Mouse (Mus musculus) neural tube, embryonic 15.5 days (tissue): ENCODE results near the gene Adamts9. TPM values are rescaled to one million over a fixed set of nuclear protein-coding genes. Genes with fewer than 3 reads are reported as not detected.
A peak's percentile ranks its signal among the peaks of the same experiment; 100 is the strongest.

Source experiments
- ATAC-seq: fragments of 200-750 bp; cut with Nextera tagmentation; 2 replicates; pipeline ENCODE4 v1.8.0; 2017; ENCODE audit warnings: mild to moderate bottlenecking, moderate TSS enrichment, moderate library complexity; ENCODE audit not compliant: low FRiP score
- H3K27ac ChIP-seq: fragments of 300-500 bp; sonication (generic); replicated peaks from 2 replicates; pipeline ENCODE4 v1.5.1; 2015; ENCODE audit warnings: mild to moderate bottlenecking, inconsistent platforms
- H3K27me3 ChIP-seq: fragments of 300-500 bp; sonication (generic); replicated peaks from 2 replicates; pipeline ENCODE4 v1.6.1; 2015; ENCODE audit warnings: inconsistent platforms
- H3K36me3 ChIP-seq: fragments of 300-500 bp; sonication (generic); 2 replicates; pipeline ENCODE4 v1.6.1; 2015; ENCODE audit warnings: inconsistent platforms
- H3K4me1 ChIP-seq: fragments of 300-500 bp; sonication (generic); 2 replicates; pipeline ENCODE4 v1.6.1; 2015; ENCODE audit warnings: inconsistent platforms
- H3K4me2 ChIP-seq: fragments of 300-500 bp; sonication (generic); 2 replicates; pipeline ENCODE4 v1.6.1; 2015; ENCODE audit warnings: inconsistent platforms, mild to moderate bottlenecking, moderate library complexity
- H3K4me3 ChIP-seq: fragments of 300-500 bp; sonication (generic); replicated peaks from 2 replicates; pipeline ENCODE4 v1.5.1; 2015; ENCODE audit warnings: mild to moderate bottlenecking, inconsistent platforms
- H3K9ac ChIP-seq: fragments of 300-500 bp; sonication (generic); replicated peaks from 2 replicates; pipeline ENCODE4 v1.6.1; 2015; ENCODE audit warnings: mild to moderate bottlenecking, inconsistent platforms
- H3K9me3 ChIP-seq: fragments of 300-500 bp; sonication (generic); replicated peaks from 2 replicates; pipeline ENCODE4 v1.6.1; 2016; ENCODE audit warnings: inconsistent platforms
- WGBS: fragments of 180-500 bp; shearing (Covaris S2); methylation state at CpG from one replicate; pipeline ENCODE4 v1.1.7; 2015; ENCODE audit warnings: mixed read lengths; 5-methylcytosine and 5-hydroxymethylcytosine counted together
- polyA plus RNA-seq: library from polyadenylated mRNA; unstranded; fragments of >200 nt; fragmentation: Nextera tagmentation; extraction: Ambion mirVana; gene quantifications from 2 replicates; pipeline ENCODE4 v1.2.1, GENCODE M21; 2015

Adamts9 gene
- polyA plus RNA-seq, 1 experiment from 2014 or later: 2.1 TPM

DNA sequence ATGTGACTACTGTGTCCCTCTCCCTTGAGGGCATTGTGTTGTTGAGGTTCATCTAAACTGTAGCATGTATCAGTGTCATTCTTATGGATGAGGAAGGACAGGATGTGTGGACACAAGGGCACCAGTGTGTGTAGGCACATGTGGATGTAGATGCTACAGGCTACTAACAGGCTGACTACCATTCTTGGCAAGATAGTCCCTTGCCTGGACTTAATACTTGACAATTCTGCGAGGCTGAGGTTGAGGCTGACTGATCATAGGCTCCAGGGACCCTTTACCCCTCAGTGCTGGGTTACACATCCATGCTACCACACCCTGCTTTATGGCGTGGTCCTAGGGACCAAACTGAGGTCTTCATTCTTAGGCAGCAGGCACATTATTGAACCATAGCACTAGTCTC lies 16.1 kb upstream of the Adamts9 start:
- H3K9ac ChIP-seq: no peak overlapping the region
- H3K9me3 ChIP-seq: no peaks in the 10 kb centered on the region
- H3K4me3 ChIP-seq: no peak overlapping the region
- no peak overlapping the region for H3K4me2 ChIP-seq
- no peak for ATAC-seq
- WGBS: 86% methylated on average over 2 of the region's 2 CpGs
- no peaks in the 10 kb centered on the region for H3K4me1 ChIP-seq
- no peak overlapping the region for H3K27ac ChIP-seq
- H3K27me3 ChIP-seq: no peaks in the 10 kb centered on the region
- H3K36me3 ChIP-seq: no peaks in the 10 kb centered on the region

DNA sequence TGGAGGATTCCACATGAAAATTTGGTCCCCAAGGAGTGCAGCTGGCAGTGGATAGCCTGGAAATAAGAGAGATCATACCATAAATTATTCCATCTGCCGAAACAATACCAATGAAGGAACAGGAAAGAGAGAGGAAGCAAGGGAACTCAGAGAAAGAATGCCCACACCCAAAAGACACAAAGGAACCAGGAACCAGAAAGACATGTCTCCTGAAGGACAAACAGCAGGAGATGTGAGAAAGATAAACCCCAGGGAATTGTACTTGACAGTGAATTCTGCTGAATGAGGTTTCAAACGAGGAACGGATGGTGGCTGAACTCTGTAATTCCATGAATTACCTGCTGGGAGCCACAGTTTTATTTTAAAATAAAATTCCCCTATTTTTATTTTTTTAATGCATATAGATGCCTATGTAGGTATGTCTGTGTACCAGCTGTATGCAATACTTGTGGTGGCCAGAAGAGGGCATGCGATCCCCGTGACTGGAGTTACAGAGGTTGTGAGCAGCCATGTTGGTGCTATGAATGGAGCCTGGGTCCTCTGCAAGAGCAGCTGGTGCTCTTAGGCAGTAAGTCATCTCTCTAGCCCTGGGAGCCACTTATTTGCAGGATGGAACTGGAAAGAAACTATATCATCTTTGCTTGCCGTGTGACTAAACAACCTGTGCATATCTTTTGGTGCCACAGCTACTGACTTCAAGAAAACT lies 4.2 kb upstream of the Adamts9 start:
- 97% methylated on average over 6 of the region's 6 CpGs for WGBS
- Histone ChIP-seq H3K9ac (no peak overlapping the region), H3K4me1 (peaks cover 19% of the 10 kb centered on the region), H3K4me2 (no peak overlapping the region), H3K27ac (no peak overlapping the region), H3K4me3 (no peak overlapping the region), H3K36me3 (no peaks in the 10 kb centered on the region), H3K27me3 (peaks cover 20% of the 10 kb centered on the region), H3K9me3 (peaks cover 4% of the 10 kb centered on the region; the same call in 1 of the 2 replicates)
- ATAC-seq: no peak

DNA sequence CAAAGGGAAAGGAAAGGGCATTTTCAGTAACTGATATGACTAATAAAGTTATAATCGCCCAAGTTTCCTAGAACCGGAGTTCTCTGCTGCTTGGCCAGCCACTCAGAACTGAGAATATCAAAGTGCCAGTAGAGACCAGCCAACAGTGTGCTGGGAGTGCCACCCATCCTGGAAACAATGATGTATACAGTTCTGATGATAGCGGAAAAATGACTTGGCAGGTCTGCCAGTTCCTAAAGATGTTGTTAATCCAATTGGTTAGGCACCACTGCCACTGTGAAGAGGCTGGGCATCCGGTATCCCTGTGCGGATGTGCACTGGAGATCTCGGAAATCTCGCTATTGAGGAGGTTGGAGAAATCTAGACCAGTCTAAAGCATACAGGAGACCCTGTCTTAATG lies 1.4 kb upstream of the Adamts9 start:
- H3K4me2 ChIP-seq: no peak overlapping the region
- H3K4me1 ChIP-seq: peaks cover 43% of the 10 kb centered on the region
- no peak overlapping the region for H3K9ac ChIP-seq
- 65% methylated on average over 7 of the region's 7 CpGs for whole genome bisulfite sequencing
- no peaks in the 10 kb centered on the region for H3K36me3 ChIP-seq
- no peak for ATAC-seq
- peaks cover 39% of the 10 kb centered on the region for H3K27me3 ChIP-seq
- no peak overlapping the region for H3K27ac ChIP-seq
- no peak overlapping the region for H3K4me3 ChIP-seq
- H3K9me3 ChIP-seq: peaks cover 2% of the 10 kb centered on the region; the same call in 1 of the 2 replicates

DNA sequence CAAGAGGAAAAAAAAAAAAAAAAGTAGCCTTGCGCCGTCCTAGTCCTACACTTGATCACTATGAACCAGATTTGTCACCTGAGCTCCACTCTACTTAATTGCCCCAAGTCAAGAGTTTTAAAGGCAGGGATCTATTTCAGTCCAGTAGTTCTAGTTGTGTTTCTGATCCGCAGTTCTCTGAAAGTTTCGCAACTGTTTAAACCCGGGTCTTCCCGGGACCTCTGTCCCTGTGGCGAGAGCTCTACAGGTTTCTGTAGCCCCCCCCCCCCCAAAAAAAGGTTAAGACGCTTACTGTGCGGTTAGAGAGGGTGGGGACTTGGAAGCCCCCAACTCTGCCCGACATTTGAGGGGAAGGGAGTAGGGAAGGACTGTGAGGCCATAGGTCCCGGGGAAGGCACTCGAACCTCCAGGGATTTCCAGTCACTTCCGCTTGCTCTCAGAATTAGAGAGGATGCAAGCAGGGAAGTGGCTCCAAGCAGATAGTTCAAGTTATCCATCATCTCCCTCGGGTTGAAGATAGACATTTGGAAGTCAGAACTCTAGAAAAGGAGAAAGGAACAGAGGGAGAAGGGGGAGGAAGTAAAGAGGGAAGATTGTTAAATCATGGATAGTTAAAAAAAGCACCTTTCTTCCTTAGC lies 875 bp upstream of the Adamts9 start:
- H3K27me3 ChIP-seq: peaks cover 39% of the 10 kb centered on the region
- no peaks in the 10 kb centered on the region for H3K9me3 ChIP-seq
- 7% methylated on average over 14 of the region's 14 CpGs for WGBS
- H3K4me3 ChIP-seq: peak overlapping the region; percentile 56
- no peak overlapping the region for H3K9ac ChIP-seq
- no peak for ATAC-seq
- H3K4me2 ChIP-seq: peak overlapping the region; percentile 80
- H3K4me1 ChIP-seq: peaks cover 43% of the 10 kb centered on the region
- no peak overlapping the region for H3K27ac ChIP-seq
- no peaks in the 10 kb centered on the region for H3K36me3 ChIP-seq

DNA sequence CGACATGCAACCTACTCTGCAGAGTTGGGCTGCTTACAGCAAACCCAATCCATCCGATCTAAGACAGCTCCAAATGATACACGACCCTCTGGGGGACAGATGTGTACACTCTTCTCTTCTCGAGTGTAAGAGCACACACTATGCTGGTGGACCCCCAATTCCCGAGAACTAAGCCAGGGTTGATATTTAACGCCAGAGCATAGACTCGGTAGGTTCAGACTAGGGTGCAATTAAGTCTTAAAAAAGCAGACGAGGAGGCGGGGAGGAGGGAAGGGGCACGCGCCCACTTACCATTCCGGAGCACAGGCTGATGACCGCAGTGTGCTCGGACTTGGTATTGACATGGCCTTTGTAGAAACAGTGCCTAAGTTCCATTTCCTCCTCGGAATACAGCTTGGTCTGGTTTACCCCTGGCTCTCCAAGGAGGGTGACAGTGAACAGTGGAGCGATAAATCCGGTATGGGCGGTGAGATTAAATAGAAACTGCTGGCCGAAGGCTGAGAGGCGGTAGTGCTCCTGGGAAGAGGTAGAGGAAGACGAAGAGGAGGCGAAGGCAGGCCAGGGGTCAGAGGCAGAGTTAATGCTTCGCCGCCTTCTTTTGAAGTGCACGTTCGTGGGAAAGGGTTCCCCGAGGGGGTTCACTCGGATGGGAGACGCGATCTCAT lies 1.4 kb downstream of the Adamts9 start:
- Histone ChIP-seq H3K27me3 (peaks cover 41% of the 10 kb centered on the region), H3K36me3 (no peaks in the 10 kb centered on the region), H3K27ac (peak overlapping the region; percentile 54; the same call in 1 of the 2 replicates), H3K9ac (peak overlapping the region; percentile 34), H3K4me2 (peak overlapping the region; percentile 80), H3K4me3 (peak overlapping the region; percentile 56), H3K4me1 (peaks cover 43% of the 10 kb centered on the region), H3K9me3 (no peaks in the 10 kb centered on the region)
- under 1% methylated on average over 30 of the region's 30 CpGs for WGBS
- peak; percentile 7; the same call in 1 of the 2 replicates for ATAC-seq

DNA sequence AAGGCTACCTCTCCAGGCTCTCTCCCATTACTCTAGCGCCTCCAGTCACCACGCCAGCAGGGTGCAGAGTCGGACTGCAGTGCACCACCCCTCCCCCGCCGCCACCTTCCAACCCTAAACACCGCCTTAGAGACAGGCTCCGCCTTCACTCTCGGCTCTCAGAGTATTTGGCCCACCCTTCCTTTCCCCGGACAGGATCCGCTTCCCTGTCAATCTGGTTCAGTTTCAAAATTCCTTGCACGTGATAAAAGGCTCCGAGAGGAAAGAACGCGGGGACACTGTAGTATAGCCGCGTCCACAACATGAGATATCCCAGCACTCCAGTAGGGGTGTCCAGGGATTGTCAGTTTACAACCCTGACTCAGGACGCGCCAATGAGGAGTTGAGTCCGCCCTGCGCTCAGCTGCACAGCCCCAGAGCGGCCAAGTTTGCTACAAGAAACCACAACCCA lies 2.0 kb downstream of the Adamts9 start:
- Histone ChIP-seq H3K27ac (peak overlapping the region; percentile 54; the same call in 1 of the 2 replicates), H3K4me3 (peak overlapping the region; percentile 56), H3K27me3 (peaks cover 41% of the 10 kb centered on the region), H3K4me1 (peaks cover 43% of the 10 kb centered on the region), H3K9me3 (no peaks in the 10 kb centered on the region), H3K4me2 (peak overlapping the region; percentile 80), H3K36me3 (no peaks in the 10 kb centered on the region), H3K9ac (peak overlapping the region; percentile 34)
- WGBS: 1% methylated on average over 21 of the region's 21 CpGs
- ATAC-seq: peak; percentile 69; the same call in 1 of the 2 replicates

DNA sequence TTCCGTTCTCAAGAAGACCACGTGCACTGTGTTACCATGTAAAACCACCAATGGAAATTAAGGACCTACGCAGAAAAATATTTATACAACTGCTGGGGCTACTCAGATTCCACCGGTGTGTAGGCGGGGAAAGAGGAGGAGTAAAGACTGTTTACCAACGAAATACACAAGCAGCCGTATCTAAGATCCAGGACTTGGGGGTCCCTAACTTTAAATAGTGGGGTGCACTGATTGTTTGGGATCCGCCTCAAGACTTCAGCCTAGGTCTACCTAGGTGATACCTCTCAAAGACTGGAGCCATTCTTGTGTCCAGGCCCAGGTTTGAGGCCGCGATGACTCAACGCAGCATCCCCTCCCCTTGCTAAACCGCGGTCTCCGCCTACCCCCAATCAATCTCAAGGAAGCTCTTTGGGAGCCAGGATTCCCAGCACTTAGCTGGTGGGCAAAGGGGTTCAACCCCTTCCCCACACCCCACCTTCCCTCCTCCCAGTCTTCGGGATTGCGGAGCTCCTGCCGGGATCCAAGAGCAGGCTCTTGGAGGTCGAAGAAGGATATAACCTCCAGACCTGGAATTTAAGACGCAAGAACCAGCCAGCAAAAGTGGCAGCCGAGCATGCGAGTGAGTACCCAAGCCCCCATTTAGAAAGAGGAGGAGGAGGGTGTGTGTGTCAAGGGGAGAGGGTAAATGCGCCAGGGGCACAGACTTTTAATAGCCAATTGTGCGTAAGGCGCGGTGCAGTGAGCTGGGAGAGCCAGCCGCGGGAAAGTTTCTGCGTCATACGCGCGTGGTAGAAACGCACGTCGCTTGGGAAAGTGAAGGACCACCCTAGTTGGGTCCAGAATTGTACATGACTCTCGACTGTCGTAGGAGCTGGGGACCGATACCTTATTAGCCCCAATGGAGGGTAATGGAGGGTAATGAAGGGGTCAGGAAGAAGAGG lies 2.8 kb downstream of the Adamts9 start:
- peak overlapping the region; percentile 56 for H3K4me3 ChIP-seq
- H3K9me3 ChIP-seq: no peaks in the 10 kb centered on the region
- ATAC-seq: peak; percentile 6; the same call in 1 of the 2 replicates
- H3K9ac ChIP-seq: peak overlapping the region; percentile 34
- no peaks in the 10 kb centered on the region for H3K36me3 ChIP-seq
- peak overlapping the region; percentile 80 for H3K4me2 ChIP-seq
- WGBS: 2% methylated on average over 37 of the region's 37 CpGs
- H3K27ac ChIP-seq: no peak overlapping the region
- H3K27me3 ChIP-seq: peaks cover 38% of the 10 kb centered on the region
- H3K4me1 ChIP-seq: peaks cover 43% of the 10 kb centered on the region

DNA sequence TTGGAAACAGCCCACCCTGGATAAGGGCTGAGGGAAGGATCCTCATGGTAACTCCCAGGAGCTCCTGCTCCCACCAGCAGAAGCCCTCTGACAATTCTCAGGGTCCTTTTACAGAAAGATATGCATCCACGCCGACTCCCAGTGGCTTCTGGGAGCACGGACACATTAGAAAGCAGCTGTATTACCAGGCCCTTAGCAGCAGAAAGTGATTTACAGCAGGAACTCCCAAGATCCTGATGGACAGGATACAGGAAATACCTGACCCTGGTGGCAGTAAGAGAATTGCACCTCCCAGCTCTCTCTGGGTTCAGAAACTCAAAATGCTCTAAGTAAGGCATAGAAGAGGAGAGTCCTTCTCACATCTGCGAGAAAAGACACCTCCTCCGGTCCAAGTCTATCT lies 15.0 kb downstream of the Adamts9 start:
- Histone ChIP-seq H3K27me3 (no peaks in the 10 kb centered on the region), H3K36me3 (no peaks in the 10 kb centered on the region), H3K9me3 (no peaks in the 10 kb centered on the region), H3K4me3 (no peak overlapping the region), H3K9ac (no peak overlapping the region), H3K4me2 (no peak overlapping the region), H3K4me1 (no peaks in the 10 kb centered on the region), H3K27ac (no peak overlapping the region)
- 86% methylated on average over 5 of the region's 5 CpGs for WGBS
- ATAC-seq: no peak

DNA sequence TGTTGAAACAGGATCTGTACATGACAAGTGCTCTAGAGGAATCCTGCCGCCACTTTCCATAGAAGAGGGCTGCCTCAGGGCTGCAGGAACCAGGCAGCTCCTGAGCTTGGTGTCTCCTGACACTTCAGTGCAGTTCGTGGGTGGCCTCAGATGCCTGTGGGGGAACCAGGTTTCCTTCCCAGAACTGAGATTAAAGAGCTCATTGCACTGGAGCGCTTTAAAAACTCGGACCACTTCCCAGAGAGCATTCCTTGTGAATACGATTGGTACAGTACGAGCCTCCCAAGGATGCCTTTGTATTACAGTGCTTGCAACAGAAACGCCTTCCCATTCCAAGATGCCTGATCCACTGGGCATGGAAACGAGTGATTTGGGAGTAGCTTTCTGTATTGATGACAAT lies 18.8 kb downstream of the Adamts9 start:
- WGBS: 68% methylated on average over 8 of the region's 8 CpGs
- H3K9ac ChIP-seq: no peak overlapping the region
- H3K4me2 ChIP-seq: no peak overlapping the region
- no peaks in the 10 kb centered on the region for H3K36me3 ChIP-seq
- no peak overlapping the region for H3K27ac ChIP-seq
- H3K27me3 ChIP-seq: no peaks in the 10 kb centered on the region
- no peaks in the 10 kb centered on the region for H3K4me1 ChIP-seq
- no peaks in the 10 kb centered on the region for H3K9me3 ChIP-seq
- H3K4me3 ChIP-seq: no peak overlapping the region
- no peak for ATAC-seq

DNA sequence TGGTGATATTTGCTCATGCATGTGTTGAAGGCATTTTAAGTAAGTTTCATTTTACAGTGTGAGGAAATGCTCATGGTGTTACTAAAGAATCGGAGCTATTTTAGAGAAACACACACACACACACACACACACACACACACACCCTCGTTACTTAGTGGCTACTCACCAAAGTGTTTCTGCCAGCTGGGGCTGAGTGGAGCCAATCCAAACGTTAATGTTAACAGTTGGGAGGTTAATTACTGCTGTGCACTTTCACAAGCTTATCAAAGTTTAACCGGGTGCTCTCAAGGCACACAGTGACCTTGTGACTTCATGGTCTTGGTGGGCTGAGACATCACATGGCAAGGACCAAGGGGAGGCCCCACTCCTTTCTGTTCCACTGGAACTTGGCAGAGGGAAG lies 21.4 kb downstream of the Adamts9 start:
- Histone ChIP-seq H3K4me2 (no peak overlapping the region), H3K9me3 (no peaks in the 10 kb centered on the region), H3K4me3 (no peak overlapping the region), H3K9ac (no peak overlapping the region), H3K36me3 (no peaks in the 10 kb centered on the region), H3K27ac (no peak overlapping the region), H3K27me3 (no peaks in the 10 kb centered on the region), H3K4me1 (no peaks in the 10 kb centered on the region)
- ATAC-seq: no peak
- WGBS: 48% methylated on average over 4 of the region's 4 CpGs
